8 mouse cellular contexts compared by ENCODE assay signal in genomic region chr8:11549706-11550105, GRCm38 (mm10). TPM values are rescaled to one million over a fixed set of nuclear protein-coding genes. Genes with fewer than 3 reads are reported as not detected.
DNase-seq lines count a peak whose midpoint lies in the region; ATAC-seq and TF ChIP-seq lines count a peak whose summit lies in the region.

No protein-coding gene starts in this region.

- H3K9ac ChIP-seq in forebrain, embryonic 16.5 days (replicated peaks; ENCODE audit: low read depth, low read length): peak overlapping the region; percentile 97; the same call in 1 of the 2 replicates
- peak overlapping the region; percentile 75 for H3K9ac ChIP-seq in intestine, embryonic 14.5 days (ENCODE audit: low read length)
- peak overlapping the region; percentile 74 for H3K9ac ChIP-seq in liver, postnatal 0 days (replicated peaks)
- H3K9ac ChIP-seq in neural tube, embryonic 12.5 days: no peak overlapping the region

- H3K4me3 ChIP-seq in forebrain, embryonic 16.5 days (replicated peaks; ENCODE audit: low read length): peak overlapping the region; percentile 90
- H3K4me3 ChIP-seq in intestine, embryonic 14.5 days (ENCODE audit: low read depth, low read length): peak overlapping the region; percentile 81
- peak overlapping the region; percentile 70 for H3K4me3 ChIP-seq in liver, postnatal 0 days (ENCODE audit: low read depth, low read length)
- H3K4me3 ChIP-seq in neural tube, embryonic 12.5 days: no peak overlapping the region

- H3K4me2 ChIP-seq in forebrain, embryonic 16.5 days (ENCODE audit: low read length): peak overlapping the region; percentile 76
- H3K4me2 ChIP-seq in intestine, embryonic 14.5 days (ENCODE audit: low read length): peak overlapping the region; percentile 55
- H3K4me2 ChIP-seq in liver, postnatal 0 days (ENCODE audit: low read depth, low read length): peak overlapping the region; percentile 84
- H3K4me2 ChIP-seq in neural tube, embryonic 12.5 days (replicated peaks): peak overlapping the region; percentile 76

- H3K36me3 ChIP-seq in forebrain, embryonic 16.5 days (ENCODE audit: control insufficient read depth, insufficient read depth): peaks cover 2% of the 10 kb centered on the region; the same call in 1 of the 2 replicates
- peaks cover 15% of the 10 kb centered on the region; the same call in 1 of the 2 replicates for H3K36me3 ChIP-seq in intestine, embryonic 14.5 days (ENCODE audit: control insufficient read depth, insufficient read depth, low read length)
- H3K36me3 ChIP-seq in liver, postnatal 0 days (replicated peaks; ENCODE audit: insufficient read depth, low read length): no peaks in the 10 kb centered on the region; the same call in 1 of the 2 replicates
- H3K36me3 ChIP-seq in neural tube, embryonic 12.5 days: peaks cover 7% of the 10 kb centered on the region; the same call in 1 of the 2 replicates

- 25% methylated on average over 7 of the region's 7 CpGs for WGBS in forebrain, embryonic 16.5 days
- 28% methylated on average over 7 of the region's 7 CpGs for WGBS in intestine, embryonic 14.5 days
- WGBS in liver, postnatal 0 days (ENCODE audit: insufficient replicate concordance): 12% methylated on average over 7 of the region's 7 CpGs
- 27% methylated on average over 7 of the region's 7 CpGs for WGBS in neural tube, embryonic 12.5 days

- DNase-seq in urinary bladder, postnatal 14 days (ENCODE audit: low spot score): peak; percentile 39
- no peak for DNase-seq in urinary bladder, adult 2 months (ENCODE audit: low spot score)
- peak; percentile 78 for DNase-seq in c-Kit-positive CD71-positive TER-119-positive erythroid progenitor cells, embryonic 14.5 days (ENCODE audit: low spot score)
- DNase-seq in intestine, embryonic 14.5 days (ENCODE audit: low spot score): peak; percentile 79
- peak; percentile 75 for DNase-seq in liver, postnatal 0 days
- no peak for DNase-seq in frontal cortex, postnatal 25 days (ENCODE audit: low spot score in 2 of 2)

- no peaks in the 10 kb centered on the region for H3K27me3 ChIP-seq in forebrain, embryonic 16.5 days (replicated peaks; ENCODE audit: control insufficient read depth, insufficient read depth, low read length)
- H3K27me3 ChIP-seq in intestine, embryonic 14.5 days (replicated peaks; ENCODE audit: control insufficient read depth, insufficient read depth, low read length): no peaks in the 10 kb centered on the region
- H3K27me3 ChIP-seq in liver, postnatal 0 days (ENCODE audit: insufficient read depth, low read length): no peaks in the 10 kb centered on the region
- H3K27me3 ChIP-seq in neural tube, embryonic 12.5 days (replicated peaks): no peaks in the 10 kb centered on the region

- H3K27ac ChIP-seq in forebrain, embryonic 16.5 days (ENCODE audit: low read length): no peak overlapping the region; the same call in 1 of the 2 replicates
- peak overlapping the region; percentile 84 for H3K27ac ChIP-seq in intestine, embryonic 14.5 days (ENCODE audit: low read depth)
- peak overlapping the region; percentile 90; the same call in 1 of the 2 replicates for H3K27ac ChIP-seq in liver, postnatal 0 days (ENCODE audit: low read depth)
- no peak overlapping the region for H3K27ac ChIP-seq in neural tube, embryonic 12.5 days

- peaks cover 16% of the 10 kb centered on the region for H3K4me1 ChIP-seq in forebrain, embryonic 16.5 days (replicated peaks; ENCODE audit: control insufficient read depth, insufficient read depth, low read length)
- H3K4me1 ChIP-seq in intestine, embryonic 14.5 days (replicated peaks; ENCODE audit: control insufficient read depth, insufficient read depth, low read length): peaks cover 17% of the 10 kb centered on the region
- H3K4me1 ChIP-seq in liver, postnatal 0 days (ENCODE audit: insufficient read depth): peaks cover 20% of the 10 kb centered on the region
- 0 out of 2 replicates have a peak, but pooled peaks cover 11% of the 10 kb centered on the region for H3K4me1 ChIP-seq in neural tube, embryonic 12.5 days

- TF ChIP-seq EP300 in liver, postnatal 0 days (IDR thresholded peaks at IDR 0.05; ENCODE audit: low read depth): no peak

- H3K9me3 ChIP-seq in forebrain, embryonic 16.5 days (ENCODE audit: control insufficient read depth, low read length): no peaks in the 10 kb centered on the region
- H3K9me3 ChIP-seq in intestine, embryonic 14.5 days (ENCODE audit: control insufficient read depth, low read length): no peaks in the 10 kb centered on the region
- H3K9me3 ChIP-seq in liver, postnatal 0 days (ENCODE audit: low read length): no peaks in the 10 kb centered on the region
- H3K9me3 ChIP-seq in neural tube, embryonic 12.5 days: no peaks in the 10 kb centered on the region

- peak; percentile 84 for TF ChIP-seq CTCF in liver, postnatal 0 days (IDR thresholded peaks at IDR 0.05; ENCODE audit: low read depth)

- ATAC-seq in forebrain, embryonic 16.5 days: no peak
- ATAC-seq in intestine, embryonic 14.5 days (replicated peaks; ENCODE audit: low FRiP score, low TSS enrichment, low read depth): no peak
- ATAC-seq in liver, postnatal 0 days: no peak
- no peak for ATAC-seq in neural tube, embryonic 12.5 days (ENCODE audit: low FRiP score, low read depth)

RNA-seq across cellular contexts. Expression of gene Cars2, which starts 0.9 kb away (rescaled TPM):
- 38.5 and 42.4 TPM in 2 replicates for polyA plus RNA-seq in urinary bladder, adult 2 months (2012; rRNA removed)
- 29.1 and 34.1 TPM in 2 replicates for polyA plus RNA-seq in forebrain, embryonic 16.5 days (2015; fragmentation: Nextera tagmentation; extraction: Ambion mirVana)
- polyA plus RNA-seq in intestine, embryonic 14.5 days (2014; fragmentation: Nextera tagmentation; extraction: Ambion mirVana): 25.8 and 29.9 TPM in 2 replicates
- polyA plus RNA-seq in liver, postnatal 0 days (2015; fragmentation: Nextera tagmentation; extraction: Ambion mirVana): 7.2 and 8.4 TPM in 2 replicates
- 20.7 and 22.7 TPM in 2 replicates for polyA plus RNA-seq in neural tube, embryonic 12.5 days (2016; fragmentation: Nextera tagmentation; extraction: Ambion mirVana)

RNA-seq across cellular contexts. Expression of gene Ing1, which starts 5.7 kb away (rescaled TPM):
- 41.4 and 47.0 TPM in 2 replicates for polyA plus RNA-seq in urinary bladder, adult 2 months (2012; rRNA removed)
- polyA plus RNA-seq in forebrain, embryonic 16.5 days (2015; fragmentation: Nextera tagmentation; extraction: Ambion mirVana): 42.9 and 45.4 TPM in 2 replicates
- 34.6 and 38.1 TPM in 2 replicates for polyA plus RNA-seq in intestine, embryonic 14.5 days (2014; fragmentation: Nextera tagmentation; extraction: Ambion mirVana)
- 12.6 and 14.5 TPM in 2 replicates for polyA plus RNA-seq in liver, postnatal 0 days (2015; fragmentation: Nextera tagmentation; extraction: Ambion mirVana)
- polyA plus RNA-seq in neural tube, embryonic 12.5 days (2016; fragmentation: Nextera tagmentation; extraction: Ambion mirVana): 59.1 and 59.8 TPM in 2 replicates

RNA-seq across cellular contexts. Expression of gene Naxd, which starts 52.4 kb away (rescaled TPM):
- 120 and 154 TPM in 2 replicates for polyA plus RNA-seq in urinary bladder, adult 2 months (2012; rRNA removed)
- polyA plus RNA-seq in forebrain, embryonic 16.5 days (2015; fragmentation: Nextera tagmentation; extraction: Ambion mirVana): 148 and 168 TPM in 2 replicates
- polyA plus RNA-seq in intestine, embryonic 14.5 days (2014; fragmentation: Nextera tagmentation; extraction: Ambion mirVana): 109 and 111 TPM in 2 replicates
- 46.7 and 47.1 TPM in 2 replicates for polyA plus RNA-seq in liver, postnatal 0 days (2015; fragmentation: Nextera tagmentation; extraction: Ambion mirVana)
- 131 TPM in 2 replicates for polyA plus RNA-seq in neural tube, embryonic 12.5 days (2016; fragmentation: Nextera tagmentation; extraction: Ambion mirVana)

Comparison
In these comparisons a context has a peak if more than half of its experiments do, and no peak if none do; other contexts are left out.
1. DNase-seq: peak in urinary bladder, postnatal 14 days (single experiment), c-Kit-positive CD71-positive TER-119-positive erythroid progenitor cells, embryonic 14.5 days (single experiment), intestine, embryonic 14.5 days (single experiment) and liver, postnatal 0 days (single experiment); none in urinary bladder, adult 2 months (single experiment) and frontal cortex, postnatal 25 days (0 of 2).
2. H3K27ac ChIP-seq: peak in intestine, embryonic 14.5 days (single experiment) and liver, postnatal 0 days (single experiment); none in forebrain, embryonic 16.5 days (single experiment) and neural tube, embryonic 12.5 days (single experiment).
3. Peak in every context shown above with its lines, with median percentiles within 50 percentile points of each other: H3K4me2 ChIP-seq.